Mouse (Mus musculus): ENCODE measurements around the gene Zfp948.

Gene Zfp948

DNA sequence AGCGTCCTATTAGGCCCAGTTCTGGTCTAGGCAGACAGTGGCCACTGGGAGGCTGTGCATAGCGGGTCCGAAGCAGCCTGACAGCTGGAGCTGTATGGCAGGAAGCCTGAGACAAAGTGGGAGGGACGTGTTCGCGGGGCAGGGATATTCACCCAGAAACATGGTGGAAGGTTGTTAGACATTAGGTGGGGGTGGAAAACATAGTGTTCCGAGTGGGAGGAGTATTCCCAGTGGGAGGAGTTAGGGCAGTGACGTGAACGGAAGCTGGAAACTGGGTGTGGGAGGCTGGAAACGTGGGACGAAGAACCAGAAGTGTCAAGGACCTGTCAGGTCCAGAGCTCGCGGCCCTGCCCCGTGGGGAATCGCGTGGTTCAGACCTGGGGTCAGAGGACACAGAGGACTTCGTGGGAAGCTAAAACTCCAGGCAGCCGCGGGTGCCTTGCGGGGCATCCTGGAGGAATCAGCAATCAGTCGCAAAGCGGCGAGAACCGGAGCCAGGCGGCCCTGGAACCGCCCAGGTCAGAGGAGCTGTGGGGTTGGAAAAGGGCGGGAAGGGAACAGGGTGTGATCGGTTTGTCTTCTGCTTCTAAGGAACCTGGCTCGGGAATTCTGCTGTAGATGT is at the start of gene Zfp948:
Zfp948 (plus strand) TSS at position 281 of the 622 bp plus-strand sequence.
- in situ Hi-C loops (cut with MseI, MboI): loop anchor here in 1 of 2 experiments (25.0 kb wide), 1 partner anchor 605 kb away; no protein-coding TSS in a partner anchor

DNA sequence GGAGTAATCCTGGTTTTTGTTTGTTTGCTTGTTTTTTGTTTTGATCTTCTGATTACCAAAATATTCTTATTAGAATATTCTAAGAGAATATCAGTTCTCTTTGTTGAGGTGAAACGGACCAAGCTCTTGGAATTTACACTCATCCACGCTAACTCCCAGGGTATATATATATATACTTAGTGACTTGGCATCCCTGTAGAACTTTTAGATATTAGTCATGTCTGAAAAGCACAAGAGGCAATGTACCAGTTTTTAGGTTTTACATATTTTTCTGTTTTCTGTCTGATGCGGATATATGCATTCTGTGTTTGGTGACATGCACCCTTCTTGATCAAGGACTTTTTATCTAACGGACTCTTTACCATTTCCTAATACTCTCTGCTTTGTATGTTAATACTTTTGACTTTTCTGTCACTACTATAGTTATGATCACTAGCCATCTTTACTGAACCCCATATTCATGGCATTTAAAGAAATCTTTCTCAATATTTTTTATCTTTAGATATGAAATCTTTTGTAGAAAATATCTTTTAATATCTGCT is 49.6 kb upstream of the Zfp948 start:
- in situ Hi-C loops (cut with MseI, MboI): no loop called here

GRCm38 (mm10) chr17:21526270-21526669 is 40.5 kb upstream of the Zfp948 start:
- in situ Hi-C loops (cut with MseI, MboI): no loop called here

GRCm38 (mm10) chr17:21530645-21531330 is 36.0 kb upstream of the Zfp948 start:
- in situ Hi-C loops (cut with MseI, MboI): no loop called here

- in situ Hi-C loops (cut with MseI, MboI): no loop called here
Observed at GRCm38 (mm10) chr17:21531621-21532020, 35.2 kb upstream of the Zfp948 start.

DNA sequence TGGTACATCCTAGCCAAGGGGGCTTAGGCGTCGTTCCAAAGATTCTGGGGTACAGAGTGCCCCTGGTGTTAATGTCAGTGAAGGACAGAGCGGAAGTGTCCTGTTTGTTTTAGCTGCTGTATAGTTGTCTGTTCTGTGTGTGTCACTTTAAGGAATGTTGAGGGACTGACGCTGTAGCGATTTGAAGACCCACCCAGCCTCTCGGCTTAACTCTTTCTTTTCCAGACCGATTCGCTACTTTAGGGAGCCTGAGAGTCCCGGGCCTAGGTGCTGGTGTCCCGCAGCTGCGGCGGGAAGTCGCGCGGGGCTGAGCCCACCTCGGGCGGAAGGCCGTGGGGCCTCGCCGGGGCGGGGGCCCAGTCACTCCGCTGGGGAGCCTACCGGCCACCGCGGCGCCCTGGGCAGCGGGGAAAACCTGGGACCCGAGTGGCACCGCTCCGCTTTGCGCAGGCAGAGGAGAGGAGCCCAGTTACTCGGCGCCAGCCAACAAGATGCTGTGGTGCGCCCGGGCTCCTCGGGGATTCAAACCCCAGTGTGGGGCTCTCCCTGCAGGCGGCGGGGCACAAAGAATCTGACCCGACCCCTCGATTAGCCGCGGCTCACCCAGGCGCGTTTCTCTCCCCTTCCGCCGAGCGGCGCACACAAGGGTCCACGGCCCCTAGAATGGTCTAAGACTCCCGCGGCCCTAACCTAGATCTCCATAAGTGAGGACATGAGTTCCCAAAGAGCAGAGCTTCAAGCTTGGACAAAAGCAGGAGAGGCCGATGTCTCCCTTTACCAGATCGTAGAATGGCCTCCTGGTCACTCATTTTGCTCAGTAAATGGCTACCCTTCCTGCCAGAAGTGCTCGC is 34.5 kb upstream of the Zfp948 start:
- in situ Hi-C loops (cut with MseI, MboI): no loop called here

GRCm38 (mm10) chr17:21533961-21534360 is 32.8 kb upstream of the Zfp948 start:
- in situ Hi-C loops (cut with MseI, MboI): no loop called here

DNA sequence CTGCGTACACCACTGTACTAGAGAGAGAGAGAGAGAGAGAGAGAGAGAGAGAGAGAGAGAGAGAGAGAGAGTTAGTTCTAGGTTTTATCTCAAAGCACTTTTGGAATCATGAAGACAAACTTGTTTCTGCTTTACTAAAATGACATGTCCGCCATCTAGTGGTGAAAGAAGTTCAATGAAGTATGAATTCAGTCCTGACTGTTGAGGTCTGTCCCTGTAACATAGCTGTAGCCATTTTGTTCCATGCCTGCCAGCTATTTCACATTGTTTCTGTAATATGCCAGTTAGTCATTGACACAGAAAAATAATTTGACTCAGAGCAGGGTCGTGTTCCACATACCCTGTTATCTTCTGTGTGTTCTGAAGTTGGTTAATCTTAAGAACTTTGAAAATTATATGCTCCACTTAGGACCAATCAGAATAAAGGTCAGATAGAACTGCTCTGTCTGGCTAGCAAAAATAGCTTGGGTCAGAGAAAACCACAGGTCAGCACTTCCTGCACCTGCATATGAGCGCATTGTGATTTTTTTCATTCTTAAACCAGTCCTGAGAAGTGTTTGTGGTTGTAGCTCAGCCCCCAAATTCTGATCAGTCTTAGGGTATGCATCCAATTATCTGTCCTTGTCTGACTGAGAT is 32.2 kb upstream of the Zfp948 start:
- in situ Hi-C loops (cut with MseI, MboI): no loop called here

DNA sequence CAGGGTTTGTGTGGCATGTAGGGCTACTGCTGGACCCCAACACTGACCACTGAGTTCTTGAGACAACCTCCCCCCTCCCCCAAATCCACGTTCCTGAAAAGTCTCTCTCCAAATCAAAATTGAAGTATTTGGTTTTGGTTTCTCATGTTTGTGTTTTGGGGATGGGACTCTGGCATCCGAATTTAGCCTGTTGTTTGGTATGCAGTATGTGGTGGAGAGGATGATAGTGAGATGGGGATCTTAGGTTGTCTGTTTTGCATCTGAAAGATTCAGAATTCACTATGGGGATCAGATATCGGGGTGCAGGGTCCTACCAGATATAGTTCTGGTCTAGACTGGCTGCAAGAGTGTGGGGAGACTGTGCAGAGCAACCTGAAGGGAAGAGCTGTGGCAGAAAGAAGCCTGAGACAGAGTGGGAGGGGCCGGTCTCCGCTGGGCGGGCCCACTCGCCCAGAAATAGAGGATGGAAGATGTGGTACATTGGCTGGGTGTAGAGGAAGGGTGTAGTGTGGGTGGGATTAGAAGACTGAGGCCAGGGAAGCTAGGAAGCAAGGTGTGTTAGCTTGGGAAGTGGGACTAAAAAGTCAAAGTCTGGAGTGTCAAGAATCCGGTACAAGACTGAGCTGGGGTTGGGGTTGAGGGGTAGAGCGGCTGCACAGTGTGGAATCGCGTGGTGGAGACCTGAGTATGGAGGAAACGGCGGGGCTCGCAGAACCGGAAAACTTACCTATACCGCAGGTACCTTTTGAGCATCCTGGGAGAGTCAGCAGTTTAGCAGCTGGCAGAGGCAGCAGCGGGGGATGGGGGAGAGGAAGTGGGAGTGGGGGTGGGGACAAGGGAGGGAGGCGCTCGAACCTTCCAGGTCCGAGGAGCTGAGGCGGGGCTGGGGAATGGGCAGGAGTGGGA is 31.5 kb upstream of the Zfp948 start, which contains the start of gene Zfp52:
Zfp52 (plus strand) TSS at position 444 of the 906 bp plus-strand sequence.
- in situ Hi-C loops (cut with MseI, MboI): no loop called here

DNA sequence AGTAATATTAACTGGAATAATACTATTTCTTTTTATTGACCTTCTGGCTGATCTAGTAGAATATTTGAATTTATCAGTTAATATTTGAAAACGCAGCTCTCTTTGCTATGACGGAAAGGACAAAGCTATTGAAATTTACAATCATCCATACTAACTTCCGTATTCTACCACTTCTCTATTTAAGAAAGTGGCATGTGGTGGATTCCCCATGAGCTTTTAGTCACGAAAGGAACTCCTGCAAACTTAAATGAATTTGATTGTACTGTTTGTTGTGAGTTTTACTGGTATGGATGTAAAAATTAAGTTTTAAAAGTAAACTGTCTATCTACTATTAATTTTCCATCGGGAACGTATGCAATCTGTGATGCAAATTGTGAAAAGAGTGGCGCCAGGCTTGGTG is 30.7 kb upstream of the Zfp948 start:
- in situ Hi-C loops (cut with MseI, MboI): no loop called here

DNA sequence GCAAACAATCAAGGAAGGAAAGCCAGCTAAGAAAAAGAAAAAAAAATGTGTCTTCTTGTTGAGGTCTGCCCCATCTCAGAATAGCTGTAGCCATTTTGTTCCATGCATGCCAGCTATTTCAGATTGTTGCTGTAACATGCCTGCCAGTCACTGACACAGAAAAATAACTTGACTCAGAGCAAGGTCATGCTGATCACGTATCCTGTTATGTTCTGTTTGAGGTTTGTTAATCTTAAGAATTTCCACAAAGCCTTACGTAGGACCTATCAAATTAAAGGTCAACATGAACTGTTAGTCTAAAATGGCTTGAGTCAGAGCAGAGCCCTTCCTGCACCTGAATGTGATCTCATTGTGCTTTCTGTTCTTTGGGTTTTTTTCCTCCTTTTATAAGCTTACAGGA is 30.1 kb upstream of the Zfp948 start:
- in situ Hi-C loops (cut with MseI, MboI): no loop called here

- in situ Hi-C loops (cut with MseI, MboI): loop anchor here in 1 of 2 experiments (25.0 kb wide), 1 partner anchor 596 kb away; no protein-coding TSS in a partner anchor
Observed at GRCm38 (mm10) chr17:21557831-21558230, 9.0 kb upstream of the Zfp948 start.

DNA sequence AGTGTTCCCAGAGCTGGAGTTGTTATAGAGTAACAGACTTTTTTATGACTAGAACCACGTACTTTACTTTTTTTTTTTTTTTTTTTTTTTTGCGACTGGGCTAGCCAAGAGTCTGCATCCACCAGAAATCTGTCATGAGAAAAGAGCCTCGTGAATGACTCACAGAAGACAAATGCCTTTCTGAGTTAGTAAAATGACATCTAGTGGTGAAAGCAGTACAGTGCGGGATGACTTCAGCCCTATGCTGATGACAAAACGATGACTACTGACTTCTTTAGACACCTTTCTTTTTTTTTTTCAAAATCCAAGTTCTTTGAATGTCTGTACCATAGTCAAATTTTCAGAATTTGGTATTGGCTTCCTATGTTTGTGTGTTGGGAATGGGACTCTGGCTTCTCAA is 588 bp upstream of the Zfp948 start:
- in situ Hi-C loops (cut with MseI, MboI): loop anchor here in 1 of 2 experiments (25.0 kb wide), 1 partner anchor 604 kb away; no protein-coding TSS in a partner anchor

- in situ Hi-C loops (cut with MseI, MboI): loop anchor here in 1 of 2 experiments (25.0 kb wide), 1 partner anchor 605 kb away; no protein-coding TSS in a partner anchor
Observed at GRCm38 (mm10) chr17:21567696-21568095, 888 bp downstream of the Zfp948 start.

DNA sequence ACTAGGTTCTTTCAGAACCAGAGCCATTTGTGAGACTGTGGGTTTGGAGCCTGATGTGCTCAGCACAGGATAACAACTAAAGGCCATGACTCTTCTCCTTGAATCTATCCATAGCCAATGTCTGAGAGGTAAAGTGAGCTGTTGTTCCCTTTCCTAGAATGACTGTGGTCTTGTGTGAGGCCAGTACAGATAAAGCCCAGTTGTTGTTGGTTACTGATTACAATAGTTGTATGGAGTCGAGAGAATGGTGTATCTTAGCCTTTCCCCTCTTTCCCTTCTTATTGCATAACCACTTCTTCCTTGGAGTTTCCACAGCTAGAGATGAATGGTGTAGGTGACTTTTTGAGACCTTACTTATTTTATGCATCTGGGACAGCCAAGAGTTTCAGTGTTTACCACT is 12.3 kb downstream of the Zfp948 start:
- in situ Hi-C loops (cut with MseI, MboI): no loop called here

- in situ Hi-C loops (cut with MseI, MboI): no loop called here
Observed at GRCm38 (mm10) chr17:21579493-21580175, 12.8 kb downstream of the Zfp948 start.

GRCm38 (mm10) chr17:21585521-21585920 is 18.7 kb downstream of the Zfp948 start:
- in situ Hi-C loops (cut with MseI, MboI): no loop called here

GRCm38 (mm10) chr17:21616356-21616755 is 49.5 kb downstream of the Zfp948 start:
- in situ Hi-C loops (cut with MseI, MboI): no loop called here

DNA sequence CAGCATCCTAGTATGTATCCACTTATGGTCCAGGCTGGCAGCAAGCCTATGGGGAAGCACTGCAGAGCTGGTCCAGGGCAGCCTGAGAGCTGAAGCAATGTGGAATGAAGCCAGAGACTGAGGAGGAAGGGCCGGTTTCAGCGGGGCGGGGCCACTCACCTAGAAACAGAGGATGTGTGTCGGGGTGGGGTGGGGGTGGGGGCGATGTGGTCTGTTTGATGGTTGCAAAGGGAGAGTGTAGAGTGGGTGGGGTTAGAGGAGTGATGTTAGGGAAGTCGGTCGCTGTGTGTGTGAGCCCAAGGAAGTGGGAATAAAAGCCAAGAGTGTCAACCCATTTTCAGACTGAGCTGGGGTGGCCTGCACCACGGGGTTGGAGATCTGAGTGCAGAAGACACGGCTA is 50.5 kb downstream of the Zfp948 start:
- in situ Hi-C loops (cut with MseI, MboI): no loop called here

DNA sequence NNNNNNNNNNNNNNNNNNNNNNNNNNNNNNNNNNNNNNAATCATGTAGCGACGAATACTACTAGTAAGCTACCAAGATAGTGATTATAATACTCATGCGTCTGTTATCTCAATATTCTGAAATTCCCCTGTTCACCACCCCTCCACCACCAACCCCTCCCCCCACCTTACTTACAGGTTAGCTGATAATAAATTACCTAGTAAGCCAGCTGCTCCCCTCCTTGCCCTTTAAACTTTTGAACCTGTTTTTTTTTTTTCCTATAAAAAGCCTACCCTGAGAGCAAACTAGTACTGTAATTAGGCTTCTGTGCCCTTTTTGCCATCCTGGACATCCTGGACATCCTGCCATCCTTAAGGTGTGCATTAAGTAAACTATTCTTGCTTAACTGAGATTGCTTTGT is 56.8 kb downstream of the Zfp948 start:
- in situ Hi-C loops (cut with MseI, MboI): no loop called here

All from mouse trophoblast stem cell (cell line).